Mouse (Mus musculus) liver, embryonic 14.5 days (tissue): ENCODE results near the gene Hpdl. TPM values are rescaled to one million over a fixed set of nuclear protein-coding genes. Genes with fewer than 3 reads are reported as not detected.

Source experiments
- ATAC-seq: fragments of 200-750 bp; cut with Nextera tagmentation; 2 replicates; pipeline ENCODE4 v1.8.0; 2017; ENCODE audit warnings: moderate number of reproducible peaks, mild to moderate bottlenecking, moderate library complexity; ENCODE audit not compliant: insufficient read depth
- DNase-seq, 3 experiments: peaks; one replicate each; pipeline ENCODE4 v3.0.0-alpha.2; 2012 to 2013; ENCODE audit warnings: low read depth in 3 of 3, low spot score in 3 of 3
- H3K27ac ChIP-seq: fragments of 300-500 bp; sonication (generic); 2 replicates; pipeline ENCODE4 v1.5.1; 2014; ENCODE audit warnings: moderate library complexity, mild to moderate bottlenecking, control low read depth, inconsistent platforms
- H3K27me3 ChIP-seq: fragments of 300-500 bp; sonication (generic); 2 replicates; pipeline ENCODE4 v1.6.1; 2014; ENCODE audit warnings: mild to moderate bottlenecking, low read length, moderate library complexity; ENCODE audit not compliant: control insufficient read depth, insufficient read depth
- H3K36me3 ChIP-seq: fragments of 300-500 bp; sonication (generic); replicated peaks from 2 replicates; pipeline ENCODE4 v1.6.1; 2014; ENCODE audit warnings: low read depth; ENCODE audit not compliant: control insufficient read depth, insufficient read depth
- H3K4me1 ChIP-seq, 2 experiments: fragments of 200-500 bp in 1 of 2; fragments of 300-500 bp in 1 of 2; sonication (generic) in 1 of 2; replicated peaks; 2 replicates each; pipeline ENCODE4 v1.6.1; 2012 to 2014; ENCODE audit warnings: antibody characterized with exemption in 1 of 2, inconsistent platforms in 1 of 2, low read length in 1 of 2; ENCODE audit not compliant: control insufficient read depth in 2 of 2, insufficient read depth in 2 of 2
- H3K4me2 ChIP-seq: fragments of 300-500 bp; sonication (generic); 2 replicates; pipeline ENCODE4 v1.6.1; 2014; ENCODE audit warnings: low read depth, mild to moderate bottlenecking, control low read depth, moderate library complexity
- H3K4me3 ChIP-seq, 2 experiments: fragments of 200-500 bp in 1 of 2; fragments of 300-500 bp in 1 of 2; sonication (generic) in 1 of 2; 2 replicates each; pipeline ENCODE4 v1.5.1; 2012 to 2014; ENCODE audit warnings: low read depth in 2 of 2, low read length in 2 of 2, mild to moderate bottlenecking in 2 of 2, control low read depth in 1 of 2, inconsistent platforms in 1 of 2, moderate library complexity in 1 of 2; ENCODE audit not compliant: insufficient read depth in 1 of 2
- H3K9ac ChIP-seq: fragments of 300-500 bp; sonication (generic); replicated peaks from 2 replicates; pipeline ENCODE4 v1.6.1; 2014; ENCODE audit warnings: mild to moderate bottlenecking, control low read depth, moderate library complexity
- H3K9me3 ChIP-seq: fragments of 300-500 bp; sonication (generic); 2 replicates; pipeline ENCODE4 v1.6.1; 2016; ENCODE audit warnings: low read length, mixed read lengths; ENCODE audit not compliant: control insufficient read depth
- CTCF ChIP-seq: IDR thresholded peaks from 2 replicates; pipeline ENCODE4 v1.5.1; 2016; ENCODE audit warnings: antibody characterized with exemption, low read depth, control low read depth
- EP300 ChIP-seq: IDR thresholded peaks from 2 replicates; pipeline ENCODE4 v1.6.1; 2016; ENCODE audit warnings: antibody characterized with exemption, low read depth
- WGBS: fragments of 180-500 bp; shearing (Covaris S2); extraction: QIAGEN DNeasy Blood & Tissue Kit; methylation state at CpG from one replicate; pipeline ENCODE4 v1.1.7; 2014; ENCODE audit not compliant: insufficient replicate concordance; 5-methylcytosine and 5-hydroxymethylcytosine counted together
- polyA plus RNA-seq, 2 experiments: library from polyadenylated mRNA; depleted of rRNA in 1 of 2; stranded (reverse) in 1 of 2; unstranded in 1 of 2; fragments of >200 nt; fragmentation: Nextera tagmentation in 1 of 2; extraction: Ambion mirVana in 1 of 2; gene quantifications; 2 replicates each; pipeline versions ENCODE4 v1.2.1 to v1.2.3; 2012 to 2014

The Hpdl gene
- polyA plus RNA-seq, 2 experiments: 0.19 TPM

DNA sequence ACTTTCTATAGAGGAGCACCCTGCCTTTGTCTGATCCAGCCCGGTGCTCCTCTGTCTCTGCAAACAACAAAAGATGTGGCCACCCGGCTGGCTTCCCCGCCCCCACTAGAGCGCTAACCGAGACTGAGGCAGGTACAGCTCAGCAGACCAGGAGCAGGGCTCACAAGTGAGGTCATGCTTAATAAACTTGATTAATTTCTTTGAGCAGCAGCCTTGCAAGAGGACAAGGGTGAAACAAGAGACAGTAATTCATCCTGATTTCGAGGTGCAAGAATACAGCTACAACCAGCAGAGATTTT, 8.5 kb upstream of the Hpdl start:
- H3K4me2 ChIP-seq: no peak overlapping the region
- H3K27ac ChIP-seq: no peak overlapping the region
- no peaks in the 10 kb centered on the region for H3K36me3 ChIP-seq
- H3K9me3 ChIP-seq: no peaks in the 10 kb centered on the region
- no peak overlapping the region for H3K4me3 ChIP-seq
- 46% methylated on average over 6 of the region's 6 CpGs for WGBS
- no peaks in the 10 kb centered on the region for H3K27me3 ChIP-seq
- peaks cover 0 to 1% of the 10 kb centered on the region in 2 experiments; a peak in 2 of 4 replicates for H3K4me1 ChIP-seq
- ATAC-seq (no peak), DNase-seq (no peak)
- H3K9ac ChIP-seq: no peak overlapping the region
- TF ChIP-seq EP300 (no peak), CTCF (no peak)

DNA sequence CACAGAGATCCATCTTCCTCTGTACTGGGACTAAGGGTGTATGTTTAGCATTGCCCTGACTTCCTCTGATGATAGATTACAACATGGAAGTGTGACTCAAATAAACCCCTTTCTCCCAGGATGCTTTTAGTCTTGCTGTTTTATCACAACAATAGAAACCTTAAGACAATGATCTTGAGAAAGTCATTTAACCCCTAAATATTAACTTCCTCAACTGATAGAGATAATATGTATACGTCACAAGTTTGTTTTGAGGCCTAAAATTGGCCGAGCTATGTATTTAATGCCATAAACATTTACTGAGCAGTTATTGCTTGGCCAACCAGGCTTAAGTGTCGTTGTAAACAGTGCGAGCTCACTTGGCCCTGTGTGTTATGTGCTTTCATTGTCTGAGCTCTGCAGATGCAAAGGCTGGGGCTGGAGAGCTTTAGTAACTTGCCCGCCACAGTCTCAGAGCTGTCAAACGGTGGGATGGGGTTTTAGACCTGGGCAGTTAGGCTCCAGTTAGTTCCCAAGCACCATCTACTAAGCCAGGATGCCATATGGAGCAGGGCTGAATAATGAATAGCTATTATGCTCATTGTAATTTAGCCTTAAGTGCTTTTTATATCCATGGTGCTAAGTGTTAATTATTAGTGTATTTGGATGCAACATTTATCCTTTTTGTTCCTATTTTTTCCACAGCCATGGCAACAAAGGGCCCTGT, 8.0 kb upstream of the Hpdl start:
- ATAC-seq (no peak), DNase-seq (no peak)
- no peak overlapping the region for H3K4me2 ChIP-seq
- H3K27ac ChIP-seq: no peak overlapping the region
- H3K36me3 ChIP-seq: no peaks in the 10 kb centered on the region
- H3K9me3 ChIP-seq: no peaks in the 10 kb centered on the region
- no peaks in the 10 kb centered on the region for H3K27me3 ChIP-seq
- TF ChIP-seq CTCF (no peak), EP300 (no peak)
- H3K4me1 ChIP-seq: peaks cover 0 to 3% of the 10 kb centered on the region in 2 experiments; a peak in 2 of 4 replicates
- 50% methylated on average over 6 of the region's 6 CpGs for WGBS
- no peak overlapping the region for H3K4me3 ChIP-seq
- H3K9ac ChIP-seq: no peak overlapping the region

DNA sequence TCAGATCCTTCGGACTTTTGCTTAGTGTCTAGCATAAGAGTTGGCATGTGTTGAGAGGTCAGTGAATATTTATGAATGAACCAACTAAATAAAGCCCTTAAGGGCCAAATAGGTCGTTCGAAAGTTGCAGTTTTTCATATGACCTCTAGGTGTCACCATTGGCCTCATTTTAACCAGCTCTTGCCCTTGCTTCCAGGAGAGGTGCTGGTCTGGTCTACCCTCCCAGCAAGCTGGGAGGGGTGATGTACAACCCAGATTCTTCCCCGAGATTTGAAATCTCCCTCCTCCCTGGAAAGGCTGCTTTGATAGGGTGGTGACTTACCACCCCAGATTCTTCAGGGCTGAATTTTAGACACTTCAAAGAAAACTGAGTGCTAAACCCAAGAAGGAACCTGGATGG, 6.3 kb upstream of the Hpdl start:
- ATAC-seq: peak; percentile 20; the same call in 1 of the 2 replicates
- Histone ChIP-seq H3K36me3 (no peaks in the 10 kb centered on the region), H3K4me2 (no peak overlapping the region), H3K4me1 (peaks cover 0 to 10% of the 10 kb centered on the region in 2 experiments; a peak in 3 of 4 replicates), H3K27ac (no peak overlapping the region), H3K4me3 (no peak overlapping the region), H3K27me3 (no peaks in the 10 kb centered on the region), H3K9me3 (no peaks in the 10 kb centered on the region), H3K9ac (no peak overlapping the region)
- 0% methylated on average over 4 of the region's 4 CpGs for WGBS
- peak; percentile 76 for TF ChIP-seq CTCF
- no peak for TF ChIP-seq EP300
- DNase-seq: peak; percentile 47 to 55 (median 53)

- no peak for TF ChIP-seq EP300
- TF ChIP-seq CTCF: no peak
- WGBS: under 1% methylated on average over 29 of the region's 29 CpGs
- DNase-seq (peak; percentile 35 to 49 (median 45)), ATAC-seq (peak; percentile 47; the same call in 1 of the 2 replicates)
- Histone ChIP-seq H3K4me1 (peaks cover 3 to 10% of the 10 kb centered on the region in 2 experiments; a peak in 3 of 4 replicates), H3K27me3 (peaks cover 9% of the 10 kb centered on the region), H3K9ac (peak overlapping the region; percentile 89), H3K9me3 (no peaks in the 10 kb centered on the region), H3K4me3 (peak overlapping the region; percentile 68 to 77), H3K27ac (no peak overlapping the region), H3K36me3 (no peaks in the 10 kb centered on the region), H3K4me2 (peak overlapping the region; percentile 70)
Measured at GRCm38 (mm10) chr4:116824541-116825004, 3.1 kb upstream of the Hpdl start.

DNA sequence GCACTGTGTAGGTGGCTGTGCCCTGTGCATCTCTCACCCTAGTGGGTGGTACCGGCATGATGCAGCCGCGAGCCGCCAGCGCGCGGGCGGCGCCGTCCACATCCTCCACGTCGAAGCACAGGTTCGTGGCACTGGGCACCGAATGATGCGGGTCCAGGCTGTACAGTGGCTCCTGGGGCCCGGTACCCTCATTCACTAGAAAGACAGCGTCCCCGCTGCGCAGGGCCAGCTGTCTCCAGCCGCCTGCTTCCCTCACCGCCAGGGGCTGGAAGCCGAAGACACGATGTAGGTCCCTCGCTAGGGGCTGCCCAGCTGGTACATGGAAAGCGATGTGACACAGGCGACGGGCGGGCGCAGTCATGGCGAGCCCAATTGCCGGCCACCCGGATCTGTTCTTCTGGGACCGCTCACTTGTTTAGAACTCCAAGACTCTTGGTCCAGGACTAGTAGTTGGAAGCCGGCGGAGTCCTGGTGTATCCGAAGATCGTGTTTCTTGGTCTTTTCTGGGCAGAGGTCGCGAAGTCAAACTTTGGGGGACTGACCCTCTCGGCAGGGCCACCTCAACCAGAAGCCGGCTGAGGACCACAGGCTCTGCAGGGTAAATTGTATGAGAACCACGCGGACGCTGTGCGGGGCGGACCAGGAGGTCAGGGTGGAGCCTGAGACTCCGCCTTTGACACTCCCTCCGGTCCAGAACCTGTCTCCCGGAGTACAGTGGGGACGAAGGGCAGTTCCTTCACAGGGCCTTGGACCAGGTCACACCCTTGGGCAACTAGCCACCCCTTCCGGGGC, 409 bp downstream of the Hpdl start:
- peak; percentile 73 for ATAC-seq

More for the DNA sequence above, 409 bp downstream of the Hpdl start:
- peaks cover 9% of the 10 kb centered on the region for H3K27me3 ChIP-seq
- peak; percentile 39 to 52 (median 48) for DNase-seq
- peaks cover 3 to 10% of the 10 kb centered on the region in 2 experiments; a peak in 3 of 4 replicates for H3K4me1 ChIP-seq
- H3K9me3 ChIP-seq: no peaks in the 10 kb centered on the region
- H3K27ac ChIP-seq: no peak overlapping the region
- TF ChIP-seq EP300 (no peak), CTCF (peak; percentile 63)
- peak overlapping the region; percentile 46 to 72 for H3K4me3 ChIP-seq
- H3K36me3 ChIP-seq: no peaks in the 10 kb centered on the region
- peak overlapping the region; percentile 47 for H3K9ac ChIP-seq
- H3K4me2 ChIP-seq: peak overlapping the region; percentile 76
- under 1% methylated on average over 51 of the region's 51 CpGs for WGBS
